Mouse (Mus musculus): ENCODE data around the gene Mmd. TPM values are rescaled to one million over a fixed set of nuclear protein-coding genes. Genes with fewer than 3 reads are reported as not detected.

The Mmd gene
- polyA plus RNA-seq, 1 experiment from 2014 or later: 46.2 TPM

DNA sequence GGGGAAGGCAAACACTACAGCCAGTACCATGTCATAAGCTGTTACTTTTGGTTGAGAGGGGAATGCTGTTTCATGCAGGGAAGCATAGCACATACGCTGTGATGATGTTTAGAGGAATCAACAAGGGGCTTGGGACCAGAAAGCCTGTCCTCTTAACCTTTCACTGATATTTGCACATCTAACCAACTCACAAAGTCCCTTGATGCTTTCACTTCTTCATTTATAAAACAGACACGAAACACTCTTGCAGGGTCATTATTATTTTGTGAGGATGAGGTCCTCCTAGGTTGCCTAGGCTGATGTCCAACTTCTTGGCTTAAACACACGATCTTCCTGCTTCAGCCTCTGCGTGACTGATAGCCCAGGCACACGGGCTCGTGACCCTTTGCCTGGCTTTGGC, 3.6 kb upstream of the Mmd start:
- H3K27ac ChIP-seq (ENCODE audit: low read length): no peak overlapping the region
- WGBS: 67% methylated on average over 6 of the region's 6 CpGs
- no peaks in the 10 kb centered on the region for H3K27me3 ChIP-seq (ENCODE audit: control insufficient read depth, insufficient read depth, low read depth, low read length)
- no peak overlapping the region for H3K9ac ChIP-seq (ENCODE audit: low read length)
- no peak overlapping the region for H3K4me2 ChIP-seq (ENCODE audit: low read depth, low read length)
- no peak overlapping the region for H3K4me3 ChIP-seq (ENCODE audit: low read length)
- H3K9me3 ChIP-seq (ENCODE audit: control insufficient read depth, low read length): no peaks in the 10 kb centered on the region
- no peak for ATAC-seq (ENCODE audit: low read depth)
- peaks cover 8% of the 10 kb centered on the region for H3K4me1 ChIP-seq (replicated peaks; ENCODE audit: control insufficient read depth, insufficient read depth, low read length)
- H3K36me3 ChIP-seq (ENCODE audit: control insufficient read depth, insufficient read depth, low read length): no peaks in the 10 kb centered on the region

DNA sequence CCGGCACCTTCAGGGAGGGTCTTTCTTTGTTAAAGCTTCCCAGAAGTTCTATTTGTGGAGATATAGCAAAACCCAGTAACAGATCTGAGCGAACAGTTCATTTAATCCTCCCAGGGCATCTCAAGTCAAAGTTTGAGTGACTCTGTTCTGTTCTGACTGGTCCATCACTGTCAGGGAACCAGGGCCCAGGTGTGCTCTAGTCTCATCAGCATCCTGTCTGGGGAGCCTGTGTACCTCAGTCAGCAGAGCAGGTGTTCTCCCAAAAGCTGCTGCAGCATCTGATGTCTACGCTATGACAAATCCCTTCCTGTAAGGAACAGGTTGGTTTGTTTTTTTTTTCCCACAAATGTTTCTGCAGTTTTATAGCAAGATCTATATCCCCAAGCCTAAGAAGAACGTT, 2.6 kb upstream of the Mmd start:
- H3K27ac ChIP-seq (ENCODE audit: low read length): no peak overlapping the region
- H3K9me3 ChIP-seq (ENCODE audit: control insufficient read depth, low read length): no peaks in the 10 kb centered on the region
- H3K27me3 ChIP-seq (ENCODE audit: control insufficient read depth, insufficient read depth, low read depth, low read length): no peaks in the 10 kb centered on the region
- H3K9ac ChIP-seq (ENCODE audit: low read length): no peak overlapping the region
- H3K4me2 ChIP-seq (ENCODE audit: low read depth, low read length): no peak overlapping the region
- no peak overlapping the region for H3K4me3 ChIP-seq (ENCODE audit: low read length)
- WGBS: 72% methylated on average over 4 of the region's 4 CpGs
- ATAC-seq (ENCODE audit: low read depth): no peak
- H3K4me1 ChIP-seq (replicated peaks; ENCODE audit: control insufficient read depth, insufficient read depth, low read length): peaks cover 14% of the 10 kb centered on the region
- H3K36me3 ChIP-seq (ENCODE audit: control insufficient read depth, insufficient read depth, low read length): no peaks in the 10 kb centered on the region

DNA sequence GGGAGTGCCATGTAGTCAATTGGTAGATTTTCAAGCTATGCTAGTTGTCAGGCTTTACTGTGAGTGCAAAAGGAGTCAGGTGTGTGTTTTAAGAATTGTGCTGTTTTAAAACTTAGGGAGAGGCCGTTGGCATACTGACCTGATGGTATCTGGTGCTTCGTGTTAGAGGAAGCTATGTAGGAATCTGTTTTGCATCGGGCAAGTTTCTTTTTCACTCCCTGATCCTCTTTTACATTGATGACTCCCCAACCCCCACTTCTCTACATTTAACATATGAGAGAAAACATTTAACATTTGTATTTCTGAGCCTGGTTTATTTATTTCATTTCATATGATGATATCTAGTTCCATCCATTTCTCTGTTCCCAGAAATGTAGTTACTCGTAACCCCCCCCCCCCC, 1.5 kb upstream of the Mmd start:
- Histone ChIP-seq H3K27ac (ENCODE audit: low read length) (no peak overlapping the region), H3K9me3 (ENCODE audit: control insufficient read depth, low read length) (no peaks in the 10 kb centered on the region), H3K27me3 (ENCODE audit: control insufficient read depth, insufficient read depth, low read depth, low read length) (no peaks in the 10 kb centered on the region), H3K9ac (ENCODE audit: low read length) (no peak overlapping the region), H3K4me1 (replicated peaks; ENCODE audit: control insufficient read depth, insufficient read depth, low read length) (peaks cover 25% of the 10 kb centered on the region), H3K4me2 (ENCODE audit: low read depth, low read length) (no peak overlapping the region), H3K36me3 (ENCODE audit: control insufficient read depth, insufficient read depth, low read length) (no peaks in the 10 kb centered on the region), H3K4me3 (ENCODE audit: low read length) (no peak overlapping the region)
- no peak for ATAC-seq (ENCODE audit: low read depth)
- 54% methylated on average over 4 of the region's 4 CpGs for WGBS

DNA sequence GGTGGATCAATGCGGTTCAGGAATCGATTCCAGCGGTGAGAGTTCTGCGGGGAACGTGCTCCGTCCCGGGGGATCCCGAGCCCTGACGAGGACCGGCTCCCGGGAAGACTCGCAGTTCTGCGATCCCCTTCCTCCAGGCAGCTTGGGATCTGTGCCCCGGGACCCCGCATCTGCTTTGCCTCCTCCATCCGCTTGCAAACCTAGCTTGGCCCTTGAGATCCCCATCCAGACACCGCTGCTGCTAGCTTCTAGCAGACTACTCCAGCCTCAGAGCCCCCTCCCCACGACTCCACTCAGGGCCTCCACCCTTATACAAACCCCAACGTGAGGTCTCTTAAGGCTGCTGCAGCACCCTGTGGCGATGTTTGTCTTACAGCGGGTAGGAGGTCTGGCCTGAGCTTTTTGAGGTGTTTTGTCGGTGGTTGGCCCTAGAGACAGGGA, 465 bp downstream of the Mmd start:
- Histone ChIP-seq H3K27ac (ENCODE audit: low read length) (peak overlapping the region; percentile 80), H3K9ac (ENCODE audit: low read length) (peak overlapping the region; percentile 89), H3K4me1 (replicated peaks; ENCODE audit: control insufficient read depth, insufficient read depth, low read length) (peaks cover 30% of the 10 kb centered on the region), H3K36me3 (ENCODE audit: control insufficient read depth, insufficient read depth, low read length) (no peaks in the 10 kb centered on the region), H3K4me2 (ENCODE audit: low read depth, low read length) (peak overlapping the region; percentile 87), H3K4me3 (ENCODE audit: low read length) (peak overlapping the region; percentile 76), H3K9me3 (ENCODE audit: control insufficient read depth, low read length) (no peaks in the 10 kb centered on the region), H3K27me3 (ENCODE audit: control insufficient read depth, insufficient read depth, low read depth, low read length) (no peaks in the 10 kb centered on the region)
- WGBS: 0% methylated on average over 22 of the region's 22 CpGs
- ATAC-seq (ENCODE audit: low read depth): peak; percentile 23

DNA sequence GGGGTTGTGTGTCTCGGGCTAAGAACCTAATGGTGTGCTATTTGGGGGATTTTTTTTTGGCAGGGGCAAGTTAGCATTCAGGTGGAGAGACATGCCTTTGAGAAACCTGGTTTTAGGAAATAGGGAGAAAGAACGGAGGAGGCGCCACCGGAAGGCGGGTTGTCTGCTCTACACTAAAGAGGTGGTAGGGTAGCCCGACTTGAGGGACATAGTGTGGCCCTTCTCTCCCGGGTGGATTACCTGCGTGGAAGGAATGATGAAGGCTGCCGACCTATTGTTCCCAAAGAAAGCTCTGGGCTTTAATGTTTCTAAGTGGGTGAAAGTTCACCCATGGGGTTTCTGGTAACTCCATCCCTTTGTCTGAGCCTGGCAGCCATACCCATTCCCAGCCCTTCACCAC, 933 bp downstream of the Mmd start:
- WGBS: 1% methylated on average over 9 of the region's 9 CpGs
- Histone ChIP-seq H3K4me2 (ENCODE audit: low read depth, low read length) (peak overlapping the region; percentile 87), H3K4me3 (ENCODE audit: low read length) (peak overlapping the region; percentile 76), H3K4me1 (replicated peaks; ENCODE audit: control insufficient read depth, insufficient read depth, low read length) (peaks cover 30% of the 10 kb centered on the region), H3K27me3 (ENCODE audit: control insufficient read depth, insufficient read depth, low read depth, low read length) (no peaks in the 10 kb centered on the region), H3K9ac (ENCODE audit: low read length) (peak overlapping the region; percentile 89), H3K9me3 (ENCODE audit: control insufficient read depth, low read length) (no peaks in the 10 kb centered on the region), H3K27ac (ENCODE audit: low read length) (no peak overlapping the region), H3K36me3 (ENCODE audit: control insufficient read depth, insufficient read depth, low read length) (no peaks in the 10 kb centered on the region)
- ATAC-seq (ENCODE audit: low read depth): no peak

DNA sequence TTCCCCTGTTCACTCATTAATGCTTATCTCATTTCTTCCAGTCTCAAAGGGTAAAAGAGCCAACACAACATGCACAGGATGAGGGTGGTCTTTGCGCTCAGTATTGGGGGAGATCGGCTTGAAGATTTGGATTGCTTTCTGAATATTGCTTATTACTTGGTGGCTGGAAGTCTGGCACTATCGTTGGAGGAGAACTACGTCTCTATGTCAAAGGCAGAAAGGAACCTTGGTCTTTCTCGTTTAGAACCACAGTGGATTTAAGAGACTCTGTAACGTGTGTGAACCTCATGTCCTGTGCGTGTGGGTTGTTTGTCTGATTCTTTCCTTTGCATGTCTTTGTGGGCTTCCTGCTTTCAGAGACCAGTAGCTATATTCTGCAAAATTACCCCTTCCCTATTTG, 1.5 kb downstream of the Mmd start:
- no peaks in the 10 kb centered on the region for H3K27me3 ChIP-seq (ENCODE audit: control insufficient read depth, insufficient read depth, low read depth, low read length)
- peak overlapping the region; percentile 76 for H3K4me3 ChIP-seq (ENCODE audit: low read length)
- H3K4me2 ChIP-seq (ENCODE audit: low read depth, low read length): peak overlapping the region; percentile 87
- no peaks in the 10 kb centered on the region for H3K9me3 ChIP-seq (ENCODE audit: control insufficient read depth, low read length)
- no peak overlapping the region for H3K27ac ChIP-seq (ENCODE audit: low read length)
- H3K36me3 ChIP-seq (ENCODE audit: control insufficient read depth, insufficient read depth, low read length): no peaks in the 10 kb centered on the region
- peak overlapping the region; percentile 89 for H3K9ac ChIP-seq (ENCODE audit: low read length)
- H3K4me1 ChIP-seq (replicated peaks; ENCODE audit: control insufficient read depth, insufficient read depth, low read length): peaks cover 35% of the 10 kb centered on the region
- WGBS: 37% methylated on average over 7 of the region's 7 CpGs
- no peak for ATAC-seq (ENCODE audit: low read depth)

DNA sequence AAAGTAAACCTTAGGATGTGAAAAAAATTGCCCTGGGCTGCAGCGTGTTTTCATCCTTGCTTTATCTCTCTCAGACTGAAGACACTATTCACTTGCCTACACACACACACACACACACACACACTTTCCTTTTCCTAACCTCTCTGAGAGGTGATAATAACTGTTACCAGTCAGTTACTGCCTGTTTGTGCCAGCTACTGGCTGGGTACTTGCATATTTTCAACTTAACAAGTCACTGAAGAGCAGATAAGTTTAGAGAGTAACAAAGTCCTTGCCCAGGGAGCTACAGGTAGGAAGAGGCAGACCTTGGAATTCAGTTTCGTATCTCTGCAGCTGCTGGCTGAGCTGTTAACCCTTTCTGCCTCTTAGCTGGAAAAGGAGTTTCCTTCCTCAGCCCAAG, 2.7 kb downstream of the Mmd start:
- H3K9ac ChIP-seq (ENCODE audit: low read length): peak overlapping the region; percentile 17; the same call in 1 of the 2 replicates

DNA sequence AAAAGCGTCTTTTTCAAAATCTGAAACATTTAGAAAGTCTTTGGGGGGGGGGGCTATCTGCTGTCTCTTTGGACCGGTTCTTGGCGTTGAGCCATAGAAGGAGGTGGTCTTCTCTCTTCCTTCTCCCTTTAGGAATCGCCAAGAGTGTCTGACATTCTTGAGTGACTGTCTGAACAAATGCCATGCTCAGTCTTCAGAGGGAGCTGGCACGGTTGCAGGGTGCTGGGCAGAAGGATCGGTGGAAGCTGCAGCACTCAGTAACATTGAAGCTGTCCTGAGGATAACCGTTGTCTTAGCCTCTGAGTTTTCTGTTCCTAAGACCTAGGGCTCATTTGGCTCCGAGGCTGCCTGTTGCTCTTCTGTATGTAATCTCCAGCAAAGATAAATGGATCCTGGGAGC, 3.1 kb downstream of the Mmd start:
- ATAC-seq (ENCODE audit: low read depth): no peak
- Histone ChIP-seq H3K4me3 (ENCODE audit: low read length) (no peak overlapping the region), H3K4me1 (replicated peaks; ENCODE audit: control insufficient read depth, insufficient read depth, low read length) (peaks cover 49% of the 10 kb centered on the region), H3K36me3 (ENCODE audit: control insufficient read depth, insufficient read depth, low read length) (no peaks in the 10 kb centered on the region), H3K27me3 (ENCODE audit: control insufficient read depth, insufficient read depth, low read depth, low read length) (no peaks in the 10 kb centered on the region), H3K27ac (ENCODE audit: low read length) (0 out of 2 replicates have a peak overlapping the region, but pooled peaks have one; percentile 32), H3K4me2 (ENCODE audit: low read depth, low read length) (peak overlapping the region; percentile 27; the same call in 1 of the 2 replicates), H3K9ac (ENCODE audit: low read length) (no peak overlapping the region; the same call in 1 of the 2 replicates), H3K9me3 (ENCODE audit: control insufficient read depth, low read length) (no peaks in the 10 kb centered on the region)
- 30% methylated on average over 8 of the region's 8 CpGs for WGBS

More for the DNA sequence above, 2.7 kb downstream of the Mmd start:
- Histone ChIP-seq H3K4me1 (replicated peaks; ENCODE audit: control insufficient read depth, insufficient read depth, low read length) (peaks cover 45% of the 10 kb centered on the region), H3K4me2 (ENCODE audit: low read depth, low read length) (peak overlapping the region; percentile 27; the same call in 1 of the 2 replicates), H3K27me3 (ENCODE audit: control insufficient read depth, insufficient read depth, low read depth, low read length) (no peaks in the 10 kb centered on the region), H3K36me3 (ENCODE audit: control insufficient read depth, insufficient read depth, low read length) (no peaks in the 10 kb centered on the region), H3K27ac (ENCODE audit: low read length) (0 out of 2 replicates have a peak overlapping the region, but pooled peaks have one; percentile 32), H3K4me3 (ENCODE audit: low read length) (no peak overlapping the region), H3K9me3 (ENCODE audit: control insufficient read depth, low read length) (no peaks in the 10 kb centered on the region)
- no peak for ATAC-seq (ENCODE audit: low read depth)
- WGBS: 17% methylated on average over 2 of the region's 2 CpGs

DNA sequence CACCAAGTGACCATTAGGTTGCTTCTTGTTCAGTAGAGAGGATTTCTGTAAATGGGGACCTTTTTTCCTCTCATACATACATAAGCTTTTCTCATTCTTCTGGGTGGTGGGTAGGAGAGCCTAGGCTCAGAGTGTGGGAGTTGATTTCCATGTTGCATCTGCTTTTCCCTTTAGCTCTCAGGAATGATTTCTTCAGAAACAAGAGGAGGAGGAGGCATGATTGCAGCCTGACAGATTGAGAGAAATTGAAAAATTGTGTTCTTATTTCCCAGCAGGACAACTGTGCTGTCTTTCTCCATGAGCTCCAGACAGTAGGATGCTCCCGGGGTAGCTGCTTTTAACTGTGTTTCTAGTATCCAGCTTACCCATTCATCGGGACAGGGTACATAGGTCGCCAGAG, 5.3 kb downstream of the Mmd start:
- Histone ChIP-seq H3K9me3 (ENCODE audit: control insufficient read depth, low read length) (no peaks in the 10 kb centered on the region), H3K4me1 (replicated peaks; ENCODE audit: control insufficient read depth, insufficient read depth, low read length) (peaks cover 64% of the 10 kb centered on the region), H3K9ac (ENCODE audit: low read length) (no peak overlapping the region), H3K4me3 (ENCODE audit: low read length) (no peak overlapping the region), H3K27me3 (ENCODE audit: control insufficient read depth, insufficient read depth, low read depth, low read length) (no peaks in the 10 kb centered on the region), H3K4me2 (ENCODE audit: low read depth, low read length) (no peak overlapping the region), H3K36me3 (ENCODE audit: control insufficient read depth, insufficient read depth, low read length) (no peaks in the 10 kb centered on the region), H3K27ac (ENCODE audit: low read length) (no peak overlapping the region)
- ATAC-seq (ENCODE audit: low read depth): no peak
- WGBS: 95% methylated on average over 3 of the region's 3 CpGs

DNA sequence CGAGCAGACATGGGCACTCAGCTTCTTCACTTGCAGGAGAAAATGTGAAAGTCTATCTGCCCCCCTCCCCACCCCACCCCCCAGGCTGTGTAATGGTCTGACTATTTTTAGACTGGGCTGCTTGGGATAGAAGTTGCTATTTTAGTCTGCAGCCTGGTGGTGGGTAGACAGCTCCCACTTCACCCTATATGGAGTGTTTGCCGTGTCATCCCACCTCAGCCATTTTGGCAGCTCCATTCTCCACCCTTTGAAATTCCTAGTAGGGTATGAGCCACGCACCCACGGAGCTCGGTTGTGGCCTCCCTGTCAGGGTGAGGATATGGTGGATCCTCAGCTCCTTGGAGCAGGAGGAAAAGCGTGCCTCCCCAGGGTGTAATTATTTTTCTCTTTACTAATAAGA, 6.4 kb downstream of the Mmd start:
- Histone ChIP-seq H3K4me1 (replicated peaks; ENCODE audit: control insufficient read depth, insufficient read depth, low read length) (peaks cover 62% of the 10 kb centered on the region), H3K9me3 (ENCODE audit: control insufficient read depth, low read length) (no peaks in the 10 kb centered on the region), H3K36me3 (ENCODE audit: control insufficient read depth, insufficient read depth, low read length) (0 out of 2 replicates have a peak, but pooled peaks cover 4% of the 10 kb centered on the region), H3K27ac (ENCODE audit: low read length) (no peak overlapping the region), H3K27me3 (ENCODE audit: control insufficient read depth, insufficient read depth, low read depth, low read length) (no peaks in the 10 kb centered on the region), H3K9ac (ENCODE audit: low read length) (no peak overlapping the region), H3K4me2 (ENCODE audit: low read depth, low read length) (no peak overlapping the region), H3K4me3 (ENCODE audit: low read length) (no peak overlapping the region)
- 46% methylated on average over 6 of the region's 6 CpGs for WGBS
- ATAC-seq (ENCODE audit: low read depth): peak; percentile 32
